Mouse (Mus musculus) embryonic fibroblast, embryonic 13.5 days (primary cell): ENCODE results near the gene Gtse1.

Experiments
- CTCF ChIP-seq: IDR thresholded peaks from 2 replicates; pipeline ENCODE4 v1.5.1; 2011; ENCODE audit warnings: mild to moderate bottlenecking, control low read depth, low read length, moderate library complexity, borderline replicate concordance; ENCODE audit not compliant: insufficient read depth
- POLR2A ChIP-seq: IDR thresholded peaks from 2 replicates; pipeline ENCODE4 v1.6.1; 2011; ENCODE audit warnings: low read depth, mild to moderate bottlenecking, control low read depth, low read length, moderate library complexity

DNA sequence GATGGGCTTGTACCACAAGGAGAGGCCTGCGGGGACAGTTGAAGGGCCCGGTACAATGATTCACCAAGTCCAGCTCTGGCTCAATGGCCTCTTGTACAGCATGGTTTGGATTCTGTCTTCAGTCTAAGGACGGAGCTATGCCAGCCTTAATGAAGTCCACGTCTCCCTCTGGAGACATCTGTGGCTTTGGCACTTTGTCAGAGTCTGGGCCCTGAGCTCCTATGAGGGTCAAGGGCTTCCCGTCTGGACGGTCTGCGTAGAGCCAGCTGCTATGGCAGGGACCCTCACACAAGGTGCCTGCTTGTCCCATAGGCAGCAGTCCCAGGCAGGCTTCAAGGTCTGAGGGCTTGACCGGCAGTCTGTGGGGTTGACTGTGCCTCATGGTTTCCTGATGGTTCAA lies 40.8 kb downstream of the Gtse1 start:
- no peak for TF ChIP-seq CTCF
- no peak for TF ChIP-seq POLR2A
